Mouse (Mus musculus) T-helper 1 cell (primary cell): ENCODE data around the gene Epb41l3.

Experiments
- in situ Hi-C: fragments of 300-600 bp; cut with MboI, MseI; formaldehyde crosslinking; loops from one replicate; pipeline ENCODE4 v1.15.1; 2025; ENCODE audit warnings: high pct_unique_total_duplicates

Gene Epb41l3

GRCm38 (mm10) chr17:69075501-69076237, at the start of gene Epb41l3:
Epb41l3 (plus strand) TSS chr17:69075683.
- in situ Hi-C loops = no loop called here

- in situ Hi-C loops = no loop called here
These were observed 36.5 kb upstream of the Epb41l3 start for GRCm38 (mm10) chr17:69038760-69039675.

GRCm38 (mm10) chr17:69041516-69041915, 34.0 kb upstream of the Epb41l3 start:
- in situ Hi-C loops = no loop called here

GRCm38 (mm10) chr17:69048826-69049225, 26.7 kb upstream of the Epb41l3 start:
- in situ Hi-C loops = no loop called here

GRCm38 (mm10) chr17:69054029-69054428, 21.5 kb upstream of the Epb41l3 start:
- in situ Hi-C loops = no loop called here

- in situ Hi-C loops = no loop called here
These were observed 15.7 kb upstream of the Epb41l3 start for GRCm38 (mm10) chr17:69059760-69060159.

- in situ Hi-C loops = no loop called here
These were observed 15.1 kb upstream of the Epb41l3 start for GRCm38 (mm10) chr17:69060388-69060787.

- in situ Hi-C loops = no loop called here
These were observed 13.4 kb upstream of the Epb41l3 start for GRCm38 (mm10) chr17:69061883-69062745.

- in situ Hi-C loops = no loop called here
These were observed 7.3 kb upstream of the Epb41l3 start for GRCm38 (mm10) chr17:69067937-69068739.

- in situ Hi-C loops = no loop called here
These were observed 1.4 kb upstream of the Epb41l3 start for GRCm38 (mm10) chr17:69074095-69074494.

GRCm38 (mm10) chr17:69076238-69076625, 749 bp downstream of the Epb41l3 start:
- in situ Hi-C loops = no loop called here

- in situ Hi-C loops = no loop called here
These were observed 1.5 kb downstream of the Epb41l3 start for GRCm38 (mm10) chr17:69076747-69077543.

GRCm38 (mm10) chr17:69077544-69077920, 2.0 kb downstream of the Epb41l3 start:
- in situ Hi-C loops = no loop called here

GRCm38 (mm10) chr17:69082316-69082715, 6.8 kb downstream of the Epb41l3 start:
- in situ Hi-C loops = loop anchor here (10.0 kb wide), 1 partner anchor 208 kb away; no protein-coding TSS in a partner anchor

GRCm38 (mm10) chr17:69091618-69092017, 16.1 kb downstream of the Epb41l3 start:
- in situ Hi-C loops = no loop called here

- in situ Hi-C loops = no loop called here
These were observed 21.6 kb downstream of the Epb41l3 start for GRCm38 (mm10) chr17:69097068-69097467.

- in situ Hi-C loops = no loop called here
These were observed 22.5 kb downstream of the Epb41l3 start for GRCm38 (mm10) chr17:69097955-69098354.

- in situ Hi-C loops = no loop called here
These were observed 27.8 kb downstream of the Epb41l3 start for GRCm38 (mm10) chr17:69103326-69103725.

GRCm38 (mm10) chr17:69105035-69105798, 29.7 kb downstream of the Epb41l3 start:
- in situ Hi-C loops = no loop called here
